Mouse (Mus musculus) midbrain, embryonic 12.5 days (tissue): ENCODE data around the gene Pitx1. TPM values are rescaled to one million over a fixed set of nuclear protein-coding genes. Genes with fewer than 3 reads are reported as not detected.

Source experiments
- ATAC-seq: fragments of 200-750 bp; cut with Nextera tagmentation; 2 replicates; pipeline ENCODE4 v1.8.0; 2017; ENCODE audit warnings: low read depth, moderate TSS enrichment, moderate library complexity; ENCODE audit not compliant: low FRiP score
- H3K27ac ChIP-seq: fragments of 300-500 bp; sonication (generic); replicated peaks from 2 replicates; pipeline ENCODE4 v1.5.1; 2016; ENCODE audit warnings: mild to moderate bottlenecking
- H3K27me3 ChIP-seq: fragments of 300-500 bp; sonication (generic); 2 replicates; pipeline ENCODE4 v1.6.1; 2016; ENCODE audit warnings: mild to moderate bottlenecking
- H3K36me3 ChIP-seq: fragments of 300-500 bp; sonication (generic); 2 replicates; pipeline ENCODE4 v1.6.1; 2016
- H3K4me1 ChIP-seq: fragments of 300-500 bp; sonication (generic); 2 replicates; pipeline ENCODE4 v1.6.1; 2016
- H3K4me2 ChIP-seq: fragments of 300-500 bp; sonication (generic); replicated peaks from 2 replicates; pipeline ENCODE4 v1.6.1; 2016; ENCODE audit warnings: mild to moderate bottlenecking, moderate library complexity
- H3K4me3 ChIP-seq: fragments of 300-500 bp; sonication (generic); 2 replicates; pipeline ENCODE4 v1.5.1; 2016; ENCODE audit warnings: mild to moderate bottlenecking
- H3K9ac ChIP-seq: fragments of 300-500 bp; sonication (generic); replicated peaks from 2 replicates; pipeline ENCODE4 v1.6.1; 2016; ENCODE audit warnings: mild to moderate bottlenecking, moderate library complexity
- H3K9me3 ChIP-seq: fragments of 300-500 bp; sonication (generic); 2 replicates; pipeline ENCODE4 v1.6.1; 2016; ENCODE audit warnings: mild to moderate bottlenecking
- WGBS: fragments of 180-500 bp; shearing (Covaris S2); methylation state at CpG from one replicate; pipeline ENCODE4 v1.1.7; 2016; 5-methylcytosine and 5-hydroxymethylcytosine counted together
- polyA plus RNA-seq: library from polyadenylated mRNA; unstranded; fragments of >200 nt; fragmentation: Nextera tagmentation; extraction: Ambion mirVana; gene quantifications from 2 replicates; pipeline ENCODE4 v1.2.1, GENCODE M21; 2016

Pitx1 gene
- polyA plus RNA-seq, 1 experiment from 2014 or later = 2.7 TPM

DNA sequence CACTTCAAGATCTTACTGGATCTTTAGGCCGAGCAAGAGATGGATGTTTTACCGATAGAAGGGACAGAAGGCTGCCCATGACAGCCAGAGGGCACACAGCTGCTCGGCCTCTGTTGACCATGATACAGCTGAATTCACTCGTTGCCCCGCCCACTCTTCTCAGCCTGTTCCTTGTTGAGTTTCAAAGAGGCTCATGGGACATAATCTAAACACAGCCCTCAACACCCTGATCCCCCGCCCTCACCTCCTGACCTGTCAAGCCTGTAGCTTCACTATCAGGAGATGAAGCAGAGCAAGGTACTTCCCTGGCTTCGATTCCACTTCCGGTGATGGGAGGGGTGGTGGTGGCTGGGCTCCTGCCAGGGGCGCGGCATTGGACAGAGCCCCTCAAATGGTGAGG is 11.8 kb upstream of the Pitx1 start:
- peaks cover 5% of the 10 kb centered on the region for H3K9me3 ChIP-seq
- 68% methylated on average over 10 of the region's 10 CpGs for WGBS
- no peak overlapping the region for H3K4me2 ChIP-seq
- H3K9ac ChIP-seq = no peak overlapping the region
- peaks cover 71% of the 10 kb centered on the region for H3K27me3 ChIP-seq
- peaks cover 6% of the 10 kb centered on the region; the same call in 1 of the 2 replicates for H3K4me1 ChIP-seq
- no peaks in the 10 kb centered on the region for H3K36me3 ChIP-seq
- ATAC-seq = no peak
- H3K4me3 ChIP-seq = no peak overlapping the region
- H3K27ac ChIP-seq = no peak overlapping the region

DNA sequence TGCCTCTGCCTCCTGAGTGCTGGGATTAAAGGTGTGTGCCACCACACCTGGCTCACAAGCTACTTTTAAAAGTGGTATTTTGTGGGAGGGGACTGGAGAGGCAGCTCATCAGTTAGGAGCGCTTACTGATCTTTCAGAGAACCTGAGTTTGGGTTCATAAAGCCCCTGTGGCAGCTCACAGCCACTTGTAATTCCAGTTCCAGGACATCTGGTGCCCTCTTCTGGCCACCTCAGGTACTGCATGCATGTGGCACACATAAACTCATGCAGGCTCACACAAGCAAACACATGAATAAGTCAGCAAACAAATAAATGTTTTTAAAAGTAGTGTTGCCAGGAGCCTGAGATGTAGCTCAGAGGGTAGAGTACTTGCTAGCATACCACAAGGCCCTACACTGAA is 7.7 kb upstream of the Pitx1 start:
- no peak overlapping the region for H3K27ac ChIP-seq
- peaks cover 84% of the 10 kb centered on the region for H3K27me3 ChIP-seq
- peaks cover 9% of the 10 kb centered on the region for H3K4me1 ChIP-seq
- H3K9ac ChIP-seq = no peak overlapping the region
- ATAC-seq = no peak
- peaks cover 5% of the 10 kb centered on the region for H3K9me3 ChIP-seq
- no peaks in the 10 kb centered on the region for H3K36me3 ChIP-seq
- H3K4me3 ChIP-seq = no peak overlapping the region
- H3K4me2 ChIP-seq = no peak overlapping the region
- 100% methylated on average over 1 of the region's 1 CpGs for WGBS

DNA sequence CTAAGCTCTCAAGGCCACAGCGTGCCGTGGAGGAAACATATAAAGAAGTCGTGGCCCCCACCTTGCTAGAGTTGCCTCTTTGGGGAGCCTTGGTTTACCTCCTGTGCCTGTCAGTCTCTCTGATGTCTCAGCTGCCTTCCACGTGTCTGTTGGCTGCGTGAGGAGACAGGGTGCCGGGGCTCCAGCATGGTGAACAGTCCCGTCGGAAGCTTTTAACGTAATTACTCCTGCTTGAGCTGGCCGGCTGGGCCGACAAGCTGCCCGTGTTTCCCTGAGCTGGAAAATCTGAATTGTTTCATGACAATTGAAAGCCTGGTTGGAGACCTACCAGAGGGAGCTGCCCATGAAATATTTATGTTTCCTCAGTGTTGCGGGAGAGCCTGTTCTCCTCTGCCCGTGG is 4.2 kb upstream of the Pitx1 start:
- Histone ChIP-seq H3K9ac (no peak overlapping the region), H3K27ac (no peak overlapping the region), H3K9me3 (peaks cover 5% of the 10 kb centered on the region), H3K36me3 (no peaks in the 10 kb centered on the region), H3K27me3 (peaks cover 87% of the 10 kb centered on the region), H3K4me1 (peaks cover 12% of the 10 kb centered on the region), H3K4me3 (no peak overlapping the region), H3K4me2 (no peak overlapping the region)
- WGBS = 25% methylated on average over 14 of the region's 14 CpGs
- 0 out of 2 replicates have a peak, but pooled peaks have one; percentile 34 for ATAC-seq

DNA sequence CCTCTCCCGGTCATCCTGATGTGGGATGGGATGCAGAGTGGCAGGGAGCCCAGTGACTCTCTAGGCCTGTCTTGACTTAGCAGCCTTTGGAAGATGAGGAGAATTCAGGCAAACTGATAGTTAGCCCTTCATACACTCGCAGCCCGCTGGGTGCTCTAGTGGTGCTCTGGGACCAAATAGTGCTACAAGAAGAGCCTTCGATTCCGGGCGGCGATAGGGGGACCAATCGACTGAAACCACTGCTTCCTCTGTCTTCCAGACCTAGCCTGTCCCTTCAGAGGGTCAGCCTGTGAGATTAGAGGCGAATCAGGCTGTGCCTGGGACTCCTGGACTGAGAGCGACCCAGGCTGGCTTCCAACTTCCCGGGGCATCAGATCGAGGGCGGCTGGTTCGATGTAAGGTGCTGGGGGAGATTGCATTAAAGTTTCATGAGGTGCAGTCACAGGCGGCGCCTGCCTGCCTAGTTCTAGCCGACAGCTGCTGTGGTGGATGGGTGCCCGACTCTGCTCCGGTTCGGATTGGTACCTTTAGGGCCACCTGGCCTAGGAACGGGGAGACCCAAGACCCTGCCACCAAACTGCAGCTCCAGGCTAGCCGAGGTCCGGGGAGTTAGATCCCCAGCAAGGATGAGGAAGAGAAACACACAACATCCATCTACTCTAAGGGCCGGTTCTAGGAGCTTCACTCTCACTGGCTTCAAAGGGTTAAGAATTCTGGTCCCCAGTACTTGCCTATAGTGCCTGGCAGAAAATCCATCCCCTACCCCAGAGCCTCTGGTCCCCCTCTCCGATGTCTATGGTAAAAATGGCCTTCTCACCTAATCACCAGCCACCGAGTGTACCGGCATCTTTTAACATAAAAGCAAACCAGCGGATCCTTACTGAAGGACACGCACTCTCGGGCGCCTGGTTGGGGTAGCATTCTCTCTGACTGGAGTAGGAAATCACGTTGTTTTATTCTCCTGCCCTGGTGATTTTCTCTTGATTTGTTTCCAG is 1.1 kb upstream of the Pitx1 start:
- Histone ChIP-seq H3K36me3 (no peaks in the 10 kb centered on the region), H3K9ac (no peak overlapping the region), H3K4me3 (no peak overlapping the region), H3K9me3 (no peaks in the 10 kb centered on the region), H3K27me3 (peaks cover 100% of the 10 kb centered on the region), H3K4me2 (no peak overlapping the region), H3K4me1 (peaks cover 12% of the 10 kb centered on the region), H3K27ac (no peak overlapping the region)
- no peak for ATAC-seq
- 1% methylated on average over 32 of the region's 32 CpGs for WGBS

DNA sequence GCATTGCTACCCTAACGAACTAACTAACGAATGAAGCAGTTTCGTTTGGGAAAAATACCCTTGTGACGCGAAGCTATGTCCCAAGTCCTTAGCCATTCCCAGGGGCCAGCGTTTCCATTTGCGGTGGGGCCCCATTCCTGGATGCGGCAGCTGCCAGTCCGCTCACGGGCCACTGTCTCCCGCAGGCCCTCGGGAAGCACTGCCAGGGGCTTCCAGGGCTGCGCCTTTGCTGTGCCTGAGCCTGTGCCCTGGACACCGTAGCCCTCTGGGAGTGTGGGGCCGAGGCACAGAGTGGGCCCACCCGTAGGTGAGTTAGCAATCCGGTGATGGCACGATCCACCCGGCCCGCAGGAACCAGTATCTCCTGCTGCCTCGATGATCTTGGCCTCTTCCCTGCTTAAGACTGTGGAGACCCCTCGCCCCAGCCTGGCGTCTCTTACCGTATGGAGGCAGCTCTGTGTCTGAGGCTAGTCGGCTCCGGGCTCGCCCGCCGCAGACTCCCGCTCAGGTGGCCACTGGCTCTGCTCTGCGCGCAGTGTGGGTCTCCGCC is 369 bp downstream of the Pitx1 start:
- Histone ChIP-seq H3K36me3 (no peaks in the 10 kb centered on the region), H3K9me3 (no peaks in the 10 kb centered on the region), H3K27ac (no peak overlapping the region), H3K4me2 (peak overlapping the region; percentile 28), H3K27me3 (peaks cover 100% of the 10 kb centered on the region), H3K9ac (no peak overlapping the region), H3K4me3 (peak overlapping the region; percentile 25), H3K4me1 (peaks cover 25% of the 10 kb centered on the region)
- ATAC-seq = no peak
- under 1% methylated on average over 33 of the region's 33 CpGs for WGBS

DNA sequence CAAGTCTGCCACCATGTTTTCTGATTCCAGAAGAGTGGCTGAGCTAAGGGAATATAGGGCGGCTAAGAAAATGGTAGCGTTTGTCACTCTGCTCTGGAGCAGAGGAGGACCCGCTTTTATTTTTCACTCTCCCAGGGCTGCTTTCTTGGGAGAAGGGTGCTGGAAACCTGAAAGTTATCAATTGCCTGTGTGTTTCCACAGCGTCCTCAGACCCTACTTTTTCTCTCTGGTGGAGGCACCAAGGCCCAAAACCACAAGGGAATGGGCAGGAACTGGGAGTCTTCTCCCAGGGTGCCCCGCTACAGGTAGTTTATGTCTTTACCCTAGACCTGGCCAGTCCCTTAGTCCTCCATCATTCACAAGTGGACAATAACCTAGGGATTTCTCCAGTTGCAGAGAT is 1.3 kb downstream of the Pitx1 start:
- ATAC-seq = no peak
- H3K36me3 ChIP-seq = no peaks in the 10 kb centered on the region
- H3K4me2 ChIP-seq = no peak overlapping the region
- no peaks in the 10 kb centered on the region for H3K9me3 ChIP-seq
- 3% methylated on average over 5 of the region's 5 CpGs for WGBS
- no peak overlapping the region for H3K9ac ChIP-seq
- H3K27me3 ChIP-seq = peaks cover 100% of the 10 kb centered on the region
- no peak overlapping the region for H3K4me3 ChIP-seq
- H3K27ac ChIP-seq = no peak overlapping the region
- H3K4me1 ChIP-seq = peaks cover 30% of the 10 kb centered on the region

DNA sequence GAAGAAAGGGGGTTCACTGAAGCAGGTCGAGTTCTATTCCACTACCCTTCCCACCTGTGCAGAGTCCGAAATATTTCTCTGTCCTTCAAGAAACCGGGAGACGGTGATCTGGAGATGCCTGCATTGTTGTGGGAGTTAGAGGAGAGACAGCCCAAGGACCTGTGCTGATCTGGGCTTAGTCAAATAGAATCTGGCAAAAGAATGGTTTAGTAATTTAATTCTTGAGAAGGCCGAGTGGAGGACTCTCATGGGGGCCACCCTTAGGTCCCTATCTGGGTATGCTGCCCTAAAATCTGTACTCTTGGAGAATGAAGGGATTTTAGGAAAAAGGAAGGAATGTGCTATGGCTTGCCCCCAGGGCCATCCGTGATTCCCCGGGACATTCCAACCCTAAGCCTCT is 2.1 kb downstream of the Pitx1 start:
- H3K4me2 ChIP-seq = no peak overlapping the region
- no peaks in the 10 kb centered on the region for H3K36me3 ChIP-seq
- no peak overlapping the region for H3K4me3 ChIP-seq
- H3K4me1 ChIP-seq = peaks cover 30% of the 10 kb centered on the region
- H3K27me3 ChIP-seq = peaks cover 98% of the 10 kb centered on the region
- WGBS = 4% methylated on average over 7 of the region's 7 CpGs
- ATAC-seq = no peak
- no peak overlapping the region for H3K9ac ChIP-seq
- H3K9me3 ChIP-seq = no peaks in the 10 kb centered on the region
- no peak overlapping the region for H3K27ac ChIP-seq

DNA sequence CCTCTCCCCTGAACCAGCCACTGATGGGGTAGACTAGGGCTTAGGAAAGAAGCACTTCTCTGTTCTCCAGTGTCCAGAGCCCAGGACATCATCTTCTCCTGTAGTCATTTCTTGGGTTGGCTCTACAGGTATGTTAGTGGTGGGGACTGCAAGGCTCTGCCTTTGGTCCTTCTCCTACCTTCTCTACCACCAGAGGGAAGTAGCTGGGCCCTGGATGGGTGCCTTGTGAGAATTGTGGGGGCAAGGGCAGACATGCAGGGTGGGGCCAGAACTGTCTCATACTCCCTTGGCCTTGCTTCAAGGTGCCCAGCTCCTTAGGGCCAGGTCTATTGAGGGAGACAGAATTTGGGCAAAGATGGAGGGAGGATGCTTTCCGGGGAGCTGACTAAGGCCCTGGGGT is 3.4 kb downstream of the Pitx1 start:
- Histone ChIP-seq H3K9ac (no peak overlapping the region), H3K4me2 (no peak overlapping the region), H3K9me3 (no peaks in the 10 kb centered on the region), H3K4me1 (peaks cover 36% of the 10 kb centered on the region), H3K4me3 (no peak overlapping the region), H3K27me3 (peaks cover 98% of the 10 kb centered on the region), H3K27ac (no peak overlapping the region), H3K36me3 (no peaks in the 10 kb centered on the region)
- no peak for ATAC-seq
- WGBS = 6% methylated on average over 1 of the region's 1 CpGs

DNA sequence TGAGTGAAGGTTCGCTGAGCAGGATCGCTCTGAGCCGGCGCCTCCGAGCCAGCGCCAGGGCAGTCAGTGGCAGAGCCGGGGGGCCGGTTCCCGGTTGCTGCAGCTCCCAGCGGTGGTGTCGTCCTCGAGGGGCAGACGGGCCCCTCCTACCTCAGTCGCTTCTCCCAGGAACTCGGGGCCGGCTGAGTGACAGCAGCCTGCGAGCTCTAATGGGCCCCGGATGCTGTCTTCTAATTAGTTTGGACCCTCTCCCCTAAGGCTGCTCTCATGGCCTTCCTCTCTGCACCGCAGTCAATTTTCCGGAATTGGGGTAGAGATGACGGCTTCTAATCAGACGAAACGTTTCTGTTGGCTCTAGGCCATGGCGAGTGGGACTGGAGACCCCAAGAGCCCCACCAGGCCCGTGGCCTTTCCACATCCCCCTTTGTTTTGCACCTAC is 4.3 kb downstream of the Pitx1 start:
- H3K9ac ChIP-seq = no peak overlapping the region
- H3K4me1 ChIP-seq = peaks cover 36% of the 10 kb centered on the region
- no peaks in the 10 kb centered on the region for H3K36me3 ChIP-seq
- WGBS = under 1% methylated on average over 25 of the region's 25 CpGs
- no peak for ATAC-seq
- H3K4me2 ChIP-seq = peak overlapping the region; percentile 34; the same call in 1 of the 2 replicates
- peaks cover 94% of the 10 kb centered on the region for H3K27me3 ChIP-seq
- H3K9me3 ChIP-seq = no peaks in the 10 kb centered on the region
- H3K4me3 ChIP-seq = peak overlapping the region; percentile 18
- no peak overlapping the region for H3K27ac ChIP-seq

DNA sequence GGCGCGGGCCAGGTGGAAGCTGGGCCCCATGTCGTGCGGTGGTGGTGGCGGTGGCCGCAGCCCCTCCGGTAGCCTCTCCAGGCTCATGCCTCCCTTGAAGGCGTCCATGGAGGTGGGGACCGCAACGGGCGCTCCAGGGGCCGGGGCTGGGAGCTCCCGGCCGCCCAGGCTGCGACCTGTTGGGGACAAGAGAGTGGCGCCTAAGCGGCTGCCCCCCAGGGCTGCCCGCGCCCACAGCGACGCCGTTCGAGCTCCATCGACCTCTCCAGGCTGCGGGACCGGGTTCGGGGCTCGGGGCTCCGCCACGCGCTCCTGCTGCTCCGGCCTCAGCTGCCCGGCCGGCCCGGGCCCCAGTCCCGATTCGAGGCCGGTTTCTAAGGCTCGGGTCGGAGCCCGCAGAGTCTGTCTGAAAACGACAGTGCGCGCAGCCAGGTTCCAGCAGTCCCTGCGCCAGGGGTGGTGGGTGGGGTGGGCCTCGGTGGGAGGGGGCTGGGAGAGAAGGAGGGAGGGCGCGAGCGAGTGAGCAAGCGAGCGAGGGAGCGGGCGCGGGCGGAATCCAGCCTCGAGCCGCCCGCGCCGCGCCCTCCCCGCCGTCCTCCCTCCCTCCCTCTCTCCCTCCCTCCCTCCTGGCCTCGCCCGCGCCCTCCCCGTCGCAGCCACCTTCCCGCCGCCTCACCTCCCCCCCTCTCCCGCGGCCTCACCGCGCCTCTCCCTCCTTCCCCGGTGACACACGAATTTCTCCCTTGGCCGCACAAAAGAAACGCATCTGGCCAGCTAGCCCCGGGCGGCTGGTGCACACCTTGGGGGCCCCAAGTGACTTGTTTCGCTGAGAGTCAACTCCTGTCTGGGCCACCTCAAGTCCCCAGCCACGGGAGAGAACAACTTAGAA is 4.9 kb downstream of the Pitx1 start:
- no peaks in the 10 kb centered on the region for H3K36me3 ChIP-seq
- H3K9ac ChIP-seq = peak overlapping the region; percentile 20; the same call in 1 of the 2 replicates
- under 1% methylated on average over 49 of the region's 82 CpGs for WGBS
- peak overlapping the region; percentile 18 for H3K4me3 ChIP-seq
- ATAC-seq = no peak
- H3K27me3 ChIP-seq = peaks cover 93% of the 10 kb centered on the region
- H3K9me3 ChIP-seq = no peaks in the 10 kb centered on the region
- H3K4me2 ChIP-seq = peak overlapping the region; percentile 34
- H3K4me1 ChIP-seq = peaks cover 37% of the 10 kb centered on the region
- H3K27ac ChIP-seq = no peak overlapping the region

DNA sequence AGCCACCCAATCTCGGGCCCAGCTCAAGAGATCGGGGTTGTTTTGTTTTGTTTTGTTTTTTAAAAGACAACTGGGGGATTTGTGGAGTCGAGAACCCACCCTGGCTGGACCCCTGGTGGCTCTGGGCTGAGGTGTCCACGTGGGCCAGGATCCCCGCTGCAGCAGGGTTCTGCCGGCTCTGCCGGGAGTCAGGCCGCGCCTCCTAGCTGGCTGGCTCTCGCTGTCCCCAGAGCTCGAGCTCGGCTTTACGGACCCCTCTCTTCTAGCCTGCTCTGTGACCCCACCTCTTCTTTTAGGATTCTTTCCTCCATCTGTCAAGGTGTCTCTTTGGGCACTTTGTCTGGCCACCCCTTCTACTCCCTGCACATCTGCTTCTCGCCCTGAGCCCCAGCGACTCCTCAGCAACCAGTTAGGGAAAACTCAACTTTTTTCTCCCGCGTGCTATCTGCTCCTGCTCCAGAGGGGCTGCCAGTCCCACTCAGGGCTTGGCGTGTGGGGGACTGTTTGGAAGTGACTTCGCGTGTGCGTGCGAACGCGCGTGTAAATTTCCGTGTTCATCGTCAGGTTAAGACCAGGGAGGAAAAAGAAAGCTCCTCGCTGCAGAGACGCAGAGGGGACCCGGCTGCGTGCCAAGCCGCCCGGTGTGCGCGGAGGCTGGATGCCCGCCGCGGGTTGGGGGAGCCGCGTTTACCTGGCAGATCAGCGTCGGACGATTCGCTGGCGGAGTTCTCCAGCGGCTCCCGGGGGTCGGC is 5.7 kb downstream of the Pitx1 start:
- 0% methylated on average over 48 of the region's 48 CpGs for WGBS
- peak overlapping the region; percentile 34 for H3K4me2 ChIP-seq
- peak overlapping the region; percentile 18 for H3K4me3 ChIP-seq
- no peaks in the 10 kb centered on the region for H3K9me3 ChIP-seq
- H3K27me3 ChIP-seq = peaks cover 93% of the 10 kb centered on the region
- no peaks in the 10 kb centered on the region for H3K36me3 ChIP-seq
- ATAC-seq = no peak
- 0 out of 2 replicates have a peak overlapping the region, but pooled peaks have one; percentile 20 for H3K9ac ChIP-seq
- H3K27ac ChIP-seq = no peak overlapping the region
- H3K4me1 ChIP-seq = peaks cover 38% of the 10 kb centered on the region
